Mouse (Mus musculus) cortical plate, adult 2 months (tissue): Measurements from ENCODE around the gene Tpi1.

Source experiments
- CTCF ChIP-seq: fragments of 200-500 bp; IDR thresholded peaks from 2 replicates; pipeline ENCODE4 v1.5.1; 2011; ENCODE audit warnings: mild to moderate bottlenecking, control low read depth, low read length; ENCODE audit not compliant: insufficient read depth; ENCODE audit errors: extremely low read depth
- POLR2A ChIP-seq: fragments of 200-500 bp; IDR thresholded peaks from 2 replicates; pipeline ENCODE4 v1.6.1; 2011; ENCODE audit warnings: mild to moderate bottlenecking, low read length, control low read depth; ENCODE audit not compliant: insufficient read depth; ENCODE audit errors: extremely low read depth

DNA sequence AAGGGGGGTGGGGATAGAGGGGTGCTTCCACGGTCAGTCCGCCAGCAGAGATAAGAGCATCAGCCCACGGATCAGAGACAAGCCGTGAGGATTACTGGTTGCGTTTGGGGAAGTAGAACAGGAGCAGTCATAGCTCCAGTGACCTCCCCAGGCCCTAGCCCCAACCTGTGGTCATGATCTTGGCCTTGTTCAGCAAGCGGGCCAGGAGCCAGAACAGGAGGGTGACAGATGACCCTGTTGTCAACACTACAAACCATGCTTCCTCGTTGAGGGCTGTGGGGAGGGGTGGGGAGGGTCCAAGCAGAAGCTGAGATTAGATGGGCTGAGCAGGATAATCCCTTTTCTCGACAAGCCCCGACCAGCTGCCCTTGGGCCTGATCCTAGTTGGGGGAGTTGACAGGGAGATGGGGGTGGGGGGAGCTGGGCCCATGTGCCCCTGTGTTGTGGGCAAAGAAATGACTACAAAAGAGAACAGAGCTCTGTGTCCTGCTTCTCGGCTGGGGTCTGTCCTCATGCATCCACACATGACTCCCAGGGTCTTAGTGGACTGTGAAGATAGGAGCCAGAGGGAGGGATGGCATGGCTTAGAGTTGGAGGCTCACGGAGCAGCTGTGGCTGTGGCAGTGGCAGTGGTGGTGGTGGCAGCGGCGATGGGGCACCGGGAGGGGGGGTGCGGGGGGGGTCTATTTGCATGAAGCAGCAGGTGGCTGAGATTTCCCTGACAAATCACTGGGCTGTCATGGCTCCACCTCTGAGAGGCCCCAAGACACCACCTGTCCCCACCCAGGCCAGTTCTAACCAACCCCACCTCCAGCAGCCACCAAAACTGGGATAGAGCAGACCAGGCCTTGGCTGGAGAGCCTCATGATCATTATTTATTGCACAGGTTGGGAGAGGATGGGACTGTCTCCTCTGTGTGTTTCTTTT lies 26.4 kb upstream of the Tpi1 start, which contains the start of gene Gnb3:
- TF ChIP-seq POLR2A, result no peak
- no peak for TF ChIP-seq CTCF
